Mouse (Mus musculus) R1 (cell line): ENCODE measurements at regions not wholly inside any gene's neighbourhood (a gene's known extent, or its start where the extent isn't known, plus 50 kb on each side); places are given as distances from the start of the nearest gene placed in this dataset.

Source experiments
- DNase-seq: peaks from one replicate; pipeline ENCODE4 v3.0.0-alpha.2; 2018; ENCODE audit warnings: low read depth, low spot score

- DNase-seq: peak; percentile 37
These were observed 81.4 kb downstream of the Tfap2b start for GRCm38 (mm10) chr1:19290098-19290497.

GRCm38 (mm10) chr1:19321598-19321997, 112.9 kb downstream of the Tfap2b start:
- no peak for DNase-seq

- no peak for DNase-seq
These were observed 127.3 kb downstream of the Tfap2b start for GRCm38 (mm10) chr1:19336062-19336461.

GRCm38 (mm10) chr1:19337207-19337606, 128.5 kb downstream of the Tfap2b start:
- no peak for DNase-seq

GRCm38 (mm10) chr1:19344445-19344844, 135.7 kb downstream of the Tfap2b start:
- peak; percentile 55 for DNase-seq

- no peak for DNase-seq
These were observed 141.8 kb downstream of the Tfap2b start for GRCm38 (mm10) chr1:19350495-19350894.

- DNase-seq: no peak
These were observed 176.1 kb downstream of the Tfap2b start for GRCm38 (mm10) chr1:19384856-19385255.

GRCm38 (mm10) chr1:19388864-19389505, 180.3 kb downstream of the Tfap2b start:
- no peak for DNase-seq

GRCm38 (mm10) chr1:19407556-19407955, 198.8 kb downstream of the Tfap2b start:
- no peak for DNase-seq

- DNase-seq: no peak
These were observed 203.6 kb downstream of the Tfap2b start for GRCm38 (mm10) chr1:19412345-19412744.

GRCm38 (mm10) chr1:19421116-19421515, 212.4 kb downstream of the Tfap2b start:
- DNase-seq: no peak

GRCm38 (mm10) chr1:19450786-19451185, 242.1 kb downstream of the Tfap2b start:
- no peak for DNase-seq

- no peak for DNase-seq
These were observed 250.1 kb downstream of the Tfap2b start for GRCm38 (mm10) chr1:19458646-19459441.

- DNase-seq: no peak
These were observed 251.2 kb downstream of the Tfap2b start for GRCm38 (mm10) chr1:19459876-19460275.

- no peak for DNase-seq
These were observed 264.8 kb downstream of the Tfap2b start for GRCm38 (mm10) chr1:19473561-19473960.
